Mouse (Mus musculus) megakaryocyte, embryonic 14.5 days (primary cell): ENCODE measurements around the gene Tor4a.

Experiments
- FLI1 ChIP-seq: IDR thresholded peaks from 2 replicates; pipeline ENCODE4 v1.6.1; 2012; ENCODE audit warnings: low read length, inconsistent platforms, mixed read lengths
- GATA1 ChIP-seq: IDR thresholded peaks from 3 replicates; pipeline ENCODE4 v1.6.1; 2012; ENCODE audit warnings: mixed read lengths, low read length, inconsistent platforms, borderline replicate concordance

DNA sequence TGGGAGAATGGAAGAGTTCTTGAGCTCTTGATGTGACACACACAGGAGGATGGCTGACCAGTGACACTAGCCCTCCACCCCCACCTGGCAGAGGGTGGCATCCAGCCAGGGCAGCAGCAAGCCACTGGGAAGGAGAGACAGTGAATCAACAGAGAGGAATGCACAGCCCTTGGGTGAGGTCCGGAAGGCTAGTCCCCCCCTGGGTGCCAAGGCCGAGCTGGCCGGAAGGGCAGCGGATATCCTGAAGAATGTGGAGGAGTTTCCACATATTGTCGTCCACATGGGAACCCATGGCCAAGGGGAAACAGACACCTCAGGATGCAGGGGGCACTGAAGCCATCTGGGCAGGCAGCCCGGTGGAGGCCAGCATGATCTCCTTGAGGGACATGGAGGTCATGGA, 51.3 kb downstream of the Tor4a start:
- TF ChIP-seq GATA1 = no peak
- no peak for TF ChIP-seq FLI1
